Comparison of ENCODE assay signal across 8 mouse cellular contexts in the genomic region with DNA sequence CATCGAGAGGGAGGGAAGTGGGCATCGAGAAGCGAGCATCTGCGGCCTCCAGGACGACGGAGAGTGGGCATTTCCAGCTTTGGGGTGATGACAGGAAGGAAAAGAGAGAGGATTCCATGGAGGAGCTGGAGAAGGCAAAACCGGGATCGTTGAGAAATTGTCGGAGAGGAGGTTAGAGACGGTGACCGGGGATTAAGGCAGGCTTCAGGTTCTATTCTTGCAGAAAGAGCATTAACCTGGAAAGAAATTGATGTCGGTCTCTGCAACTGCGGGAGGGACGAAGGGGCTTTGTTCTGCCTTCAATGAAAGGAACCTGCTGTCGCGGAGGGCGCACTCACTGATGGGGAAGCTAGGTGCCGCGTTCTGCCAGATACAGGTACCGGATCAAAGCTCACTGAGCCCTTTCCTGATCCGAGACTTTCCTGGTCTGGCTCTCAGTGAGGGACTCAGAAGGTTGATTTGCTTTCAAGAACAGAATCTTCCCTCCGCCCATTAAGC. TPM values are rescaled to one million over a fixed set of nuclear protein-coding genes. Genes with fewer than 3 reads are reported as not detected.
DNase-seq lines count a peak whose midpoint lies in the region; ATAC-seq and TF ChIP-seq lines count a peak whose summit lies in the region.

No protein-coding gene starts in this region.

- intact Hi-C loops in heart, postnatal 10 days (cut with DNase I), result no loop called here

- H3K9ac ChIP-seq in heart, embryonic 14.5 days (ENCODE audit: low read length), result peak overlapping the region; percentile 16
- H3K9ac ChIP-seq in embryonic facial prominence, embryonic 12.5 days, result peak overlapping the region; percentile 20
- peak overlapping the region; percentile 23; the same call in 1 of the 2 replicates for H3K9ac ChIP-seq in limb, embryonic 15.5 days

- ATAC-seq in heart, embryonic 14.5 days (ENCODE audit: insufficient number of reproducible peaks, insufficient read depth, low FRiP score, low read depth), result no peak
- ATAC-seq in embryonic facial prominence, embryonic 12.5 days (ENCODE audit: insufficient number of reproducible peaks, insufficient read depth, low FRiP score, low TSS enrichment), result no peak
- no peak for ATAC-seq in limb, embryonic 15.5 days (ENCODE audit: insufficient number of reproducible peaks, low FRiP score, low TSS enrichment, low read depth)

- H3K36me3 ChIP-seq in heart, embryonic 14.5 days (ENCODE audit: control insufficient read depth, insufficient read depth, low read length), result no peaks in the 10 kb centered on the region
- no peaks in the 10 kb centered on the region for H3K36me3 ChIP-seq in E14TG2a.4 (ENCODE audit: insufficient read depth, low read length)
- no peaks in the 10 kb centered on the region for H3K36me3 ChIP-seq in embryonic facial prominence, embryonic 12.5 days
- no peaks in the 10 kb centered on the region for H3K36me3 ChIP-seq in limb, embryonic 15.5 days
- no peaks in the 10 kb centered on the region for H3K36me3 ChIP-seq in splenic B cell, adult 2 months (ENCODE audit: control insufficient read depth, insufficient read depth, low read length, poor library complexity, severe bottlenecking)

- no peak for TF ChIP-seq CTCF in E14TG2a.4 (conservative IDR thresholded peaks at IDR 0.05; ENCODE audit: low read length)

- H3K4me3 ChIP-seq in heart, embryonic 14.5 days (ENCODE audit: control insufficient read depth in 1 of 2, insufficient read depth in 1 of 2, low read depth in 1 of 2, low read length in 2 of 2), result peak overlapping the region; percentile 42 to 46
- H3K4me3 ChIP-seq in E14TG2a.4 (replicated peaks; ENCODE audit: low read length), result peak overlapping the region; percentile 80
- peak overlapping the region; percentile 44 for H3K4me3 ChIP-seq in embryonic facial prominence, embryonic 12.5 days
- peak overlapping the region; percentile 45 for H3K4me3 ChIP-seq in limb, embryonic 15.5 days

- peaks cover 31% of the 10 kb centered on the region for H3K27me3 ChIP-seq in heart, embryonic 14.5 days (ENCODE audit: control insufficient read depth, insufficient read depth, low read length)
- H3K27me3 ChIP-seq in E14TG2a.4 (ENCODE audit: insufficient read depth, low read length), result peaks cover 50% of the 10 kb centered on the region
- peaks cover 34% of the 10 kb centered on the region for H3K27me3 ChIP-seq in embryonic facial prominence, embryonic 12.5 days
- H3K27me3 ChIP-seq in limb, embryonic 15.5 days, result peaks cover 42% of the 10 kb centered on the region
- H3K27me3 ChIP-seq in splenic B cell, adult 2 months (ENCODE audit: control insufficient read depth, insufficient read depth, low read length, poor library complexity, severe bottlenecking), result peaks cover 2% of the 10 kb centered on the region; the same call in 1 of the 2 replicates

- peaks cover 2 to 9% of the 10 kb centered on the region in 2 experiments; a peak in 3 of 4 replicates for H3K4me1 ChIP-seq in heart, embryonic 14.5 days (ENCODE audit: control insufficient read depth in 2 of 2, insufficient read depth in 2 of 2, low read length in 2 of 2)
- peaks cover 12% of the 10 kb centered on the region for H3K4me1 ChIP-seq in E14TG2a.4 (replicated peaks; ENCODE audit: low read depth, low read length)
- H3K4me1 ChIP-seq in embryonic facial prominence, embryonic 12.5 days, result peaks cover 4% of the 10 kb centered on the region; the same call in 1 of the 2 replicates
- H3K4me1 ChIP-seq in limb, embryonic 15.5 days, result peaks cover 16% of the 10 kb centered on the region

- H3K9me3 ChIP-seq in heart, embryonic 14.5 days (ENCODE audit: control insufficient read depth, low read length), result no peaks in the 10 kb centered on the region
- H3K9me3 ChIP-seq in E14TG2a.4 (ENCODE audit: low read length), result peaks cover 17% of the 10 kb centered on the region
- no peaks in the 10 kb centered on the region for H3K9me3 ChIP-seq in embryonic facial prominence, embryonic 12.5 days
- no peaks in the 10 kb centered on the region for H3K9me3 ChIP-seq in limb, embryonic 15.5 days

- H3K4me2 ChIP-seq in heart, embryonic 14.5 days (ENCODE audit: low read length), result peak overlapping the region; percentile 85
- peak overlapping the region; percentile 84 for H3K4me2 ChIP-seq in embryonic facial prominence, embryonic 12.5 days (replicated peaks)
- peak overlapping the region; percentile 91 for H3K4me2 ChIP-seq in limb, embryonic 15.5 days

- 2% methylated on average over 22 of the region's 22 CpGs for WGBS in heart, embryonic 14.5 days
- WGBS in embryonic facial prominence, embryonic 12.5 days, result 2% methylated on average over 22 of the region's 22 CpGs
- under 1% methylated on average over 22 of the region's 22 CpGs for WGBS in limb, embryonic 15.5 days

- no peak overlapping the region for H3K27ac ChIP-seq in heart, embryonic 14.5 days (replicated peaks in 1 of 2; ENCODE audit: control insufficient read depth in 1 of 2, insufficient read depth in 1 of 2, low read depth in 2 of 2, low read length in 2 of 2)
- H3K27ac ChIP-seq in embryonic facial prominence, embryonic 12.5 days, result no peak overlapping the region
- H3K27ac ChIP-seq in limb, embryonic 15.5 days, result no peak overlapping the region

- DNase-seq in heart, postnatal 10 days, result no peak
- peak; percentile 8 for DNase-seq in splenic B cell, adult 2 months (ENCODE audit: low read depth, low spot score)
- DNase-seq in left cerebral cortex, adult 11 months (ENCODE audit: low spot score), result no peak
- no peak for DNase-seq in spleen, postnatal 10 days (ENCODE audit: low spot score in 2 of 2)

RNA-seq across cellular contexts. Expression of gene Arg2, which starts 0.7 kb away (rescaled TPM):
- polyA plus RNA-seq in heart, embryonic 14.5 days (2014; fragmentation: Nextera tagmentation; extraction: Ambion mirVana), result 0.14 and 0.28 TPM in 2 replicates
- total RNA-seq in heart, postnatal 10 days (2021), result not detected
- polyA plus RNA-seq in embryonic facial prominence, embryonic 12.5 days (2016; fragmentation: Nextera tagmentation; extraction: Ambion mirVana), result 3.3 and 3.7 TPM in 2 replicates
- 0.70 and 0.72 TPM in 2 replicates for polyA plus RNA-seq in limb, embryonic 15.5 days (2015; fragmentation: Nextera tagmentation; extraction: Ambion mirVana)

RNA-seq across cellular contexts. Expression of gene Vti1b, which starts 41.2 kb away (rescaled TPM):
- 88.9 and 89.1 TPM in 2 replicates for polyA plus RNA-seq in heart, embryonic 14.5 days (2014; fragmentation: Nextera tagmentation; extraction: Ambion mirVana)
- total RNA-seq in heart, postnatal 10 days (2021), result 10 to 100 TPM; 62.1 to 69.2 TPM
- polyA plus RNA-seq in embryonic facial prominence, embryonic 12.5 days (2016; fragmentation: Nextera tagmentation; extraction: Ambion mirVana), result 90.6 and 98.2 TPM in 2 replicates
- 104 and 113 TPM in 2 replicates for polyA plus RNA-seq in limb, embryonic 15.5 days (2015; fragmentation: Nextera tagmentation; extraction: Ambion mirVana)

RNA-seq across cellular contexts. Expression of gene Pigh, which starts 41.8 kb away (rescaled TPM):
- 14.3 and 14.8 TPM in 2 replicates for polyA plus RNA-seq in heart, embryonic 14.5 days (2014; fragmentation: Nextera tagmentation; extraction: Ambion mirVana)
- total RNA-seq in heart, postnatal 10 days (2021), result 1 to 10 TPM; 3.3 to 5.4 TPM
- 34.9 and 36.5 TPM in 2 replicates for polyA plus RNA-seq in embryonic facial prominence, embryonic 12.5 days (2016; fragmentation: Nextera tagmentation; extraction: Ambion mirVana)
- 35.4 and 36.1 TPM in 2 replicates for polyA plus RNA-seq in limb, embryonic 15.5 days (2015; fragmentation: Nextera tagmentation; extraction: Ambion mirVana)
